In genomic region chr4:139019413-139019812, GRCm38 (mm10) we compare ENCODE assay signal across 14 mouse cellular contexts. TPM values are rescaled to one million over a fixed set of nuclear protein-coding genes. Genes with fewer than 3 reads are reported as not detected.
A peak's percentile ranks its signal among the peaks of the same experiment; 100 is the strongest.
DNase-seq lines count a peak whose midpoint lies in the region; ATAC-seq lines count a peak whose summit lies in the region.
"Had no signal": no experiment of that assay in that cellular context is flagged by ENCODE, and none has a peak within 500 bp of the region (broad histone marks: within the 10 kb centered on the region; RNA-seq: fewer than 3 reads in every experiment).

No protein-coding gene starts in this region.

- no peak for ATAC-seq in neural tube, embryonic 11.5 days (ENCODE audit: insufficient read depth, low FRiP score, low TSS enrichment)
- peak; percentile 76 for ATAC-seq in liver, embryonic 15.5 days (ENCODE audit: insufficient read depth)

- H3K36me3 ChIP-seq in neural tube, embryonic 11.5 days (ENCODE audit: control insufficient read depth, insufficient read depth, low read length) = no peaks in the 10 kb centered on the region
- H3K36me3 ChIP-seq in liver, embryonic 15.5 days (replicated peaks) = no peaks in the 10 kb centered on the region
- H3K36me3 ChIP-seq in embryonic facial prominence, embryonic 10.5 days (replicated peaks) = no peaks in the 10 kb centered on the region

- no peak overlapping the region for H3K4me2 ChIP-seq in neural tube, embryonic 11.5 days (ENCODE audit: low read depth)
- H3K4me2 ChIP-seq in liver, embryonic 15.5 days = no peak overlapping the region; the same call in 1 of the 2 replicates

- no peaks in the 10 kb centered on the region for H3K27me3 ChIP-seq in neural tube, embryonic 11.5 days (ENCODE audit: control insufficient read depth, insufficient read depth, low read length)
- no peaks in the 10 kb centered on the region for H3K27me3 ChIP-seq in liver, embryonic 15.5 days
- no peaks in the 10 kb centered on the region for H3K27me3 ChIP-seq in embryonic facial prominence, embryonic 10.5 days (replicated peaks; ENCODE audit: low read depth, poor library complexity, severe bottlenecking)

- 72% methylated on average over 13 of the region's 13 CpGs for WGBS in neural tube, embryonic 11.5 days
- WGBS in liver, embryonic 15.5 days (ENCODE audit: insufficient replicate concordance) = 14% methylated on average over 13 of the region's 13 CpGs
- 72% methylated on average over 13 of the region's 13 CpGs for WGBS in embryonic facial prominence, embryonic 10.5 days

- H3K4me3 ChIP-seq in neural tube, embryonic 11.5 days (ENCODE audit: low read depth, low read length) = no peak overlapping the region
- H3K4me3 ChIP-seq in liver, embryonic 15.5 days (replicated peaks) = no peak overlapping the region
- no peak overlapping the region for H3K4me3 ChIP-seq in embryonic facial prominence, embryonic 10.5 days

- H3K27ac ChIP-seq in neural tube, embryonic 11.5 days (ENCODE audit: low read depth, low read length) = no peak overlapping the region
- no peak overlapping the region for H3K27ac ChIP-seq in liver, embryonic 15.5 days (replicated peaks)
- H3K27ac ChIP-seq in embryonic facial prominence, embryonic 10.5 days (replicated peaks) = no peak overlapping the region

- no peak overlapping the region for H3K9ac ChIP-seq in neural tube, embryonic 11.5 days (ENCODE audit: low read length)
- no peak overlapping the region for H3K9ac ChIP-seq in liver, embryonic 15.5 days

- DNase-seq in adrenal gland, postnatal 14 days = peak; percentile 40
- DNase-seq in adrenal gland, postnatal 25 days = no peak
- DNase-seq in neural tube, embryonic 11.5 days (ENCODE audit: low spot score) = peak; percentile 40
- no peak for DNase-seq in neural tube, embryonic 10.5 days (ENCODE audit: extremely low spot score, low spot score)
- DNase-seq in yolk sac, embryonic 10.5 days (ENCODE audit: low spot score) = peak; percentile 88
- no peak for DNase-seq in embryonic facial prominence, embryonic 10.5 days (ENCODE audit: low spot score)
- no peak for DNase-seq in thymus, adult 18-20 months
- DNase-seq: gastrocnemius, postnatal 10 days; kidney, adult 11 months; thymus, postnatal 25 days had no signal

- H3K4me1 ChIP-seq in neural tube, embryonic 11.5 days (ENCODE audit: control insufficient read depth, insufficient read depth, low read length) = peaks cover 4% of the 10 kb centered on the region; the same call in 1 of the 2 replicates
- H3K4me1 ChIP-seq in liver, embryonic 15.5 days (replicated peaks) = peaks cover 7% of the 10 kb centered on the region
- no peaks in the 10 kb centered on the region for H3K4me1 ChIP-seq in embryonic facial prominence, embryonic 10.5 days

- no peaks in the 10 kb centered on the region for H3K9me3 ChIP-seq in neural tube, embryonic 11.5 days (ENCODE audit: control insufficient read depth, low read length)
- H3K9me3 ChIP-seq in liver, embryonic 15.5 days (replicated peaks) = no peaks in the 10 kb centered on the region
- 0 out of 2 replicates have a peak, but pooled peaks cover 4% of the 10 kb centered on the region for H3K9me3 ChIP-seq in embryonic facial prominence, embryonic 10.5 days

RNA-seq across cellular contexts. Expression of gene Tmco4, which starts 46.7 kb away (rescaled TPM):
- 14.0 and 15.8 TPM in 2 replicates for total RNA-seq in adrenal gland, postnatal 14 days (2021)
- total RNA-seq in adrenal gland, postnatal 25 days (2021) = 16.0 and 16.7 TPM in 2 replicates
- 0.78 and 1.7 TPM in 2 replicates for polyA plus RNA-seq in neural tube, embryonic 11.5 days (2014; fragmentation: Nextera tagmentation; extraction: Ambion mirVana)
- 2.9 and 3.8 TPM in 2 replicates for polyA plus RNA-seq in liver, embryonic 15.5 days (2015; fragmentation: Nextera tagmentation; extraction: Ambion mirVana)
- polyA plus RNA-seq in embryonic facial prominence, embryonic 10.5 days (2016; fragmentation: Nextera tagmentation; extraction: Ambion mirVana) = 1.1 and 1.6 TPM in 2 replicates

RNA-seq across cellular contexts. Expression of gene Rnf186, which starts 52.5 kb away (rescaled TPM):
- total RNA-seq in adrenal gland, postnatal 14 days (2021) = not detected in 2 replicates
- total RNA-seq in adrenal gland, postnatal 25 days (2021) = not detected in 2 replicates
- polyA plus RNA-seq in neural tube, embryonic 11.5 days (2014; fragmentation: Nextera tagmentation; extraction: Ambion mirVana) = not detected in 2 replicates
- 0.33 and 0.82 TPM in 2 replicates for polyA plus RNA-seq in liver, embryonic 15.5 days (2015; fragmentation: Nextera tagmentation; extraction: Ambion mirVana)
- polyA plus RNA-seq in embryonic facial prominence, embryonic 10.5 days (2016; fragmentation: Nextera tagmentation; extraction: Ambion mirVana) = not detected in 2 replicates
- total RNA-seq: gastrocnemius, postnatal 10 days; layer of hippocampus, postnatal 10 days had no signal
- polyA plus RNA-seq: cortical plate, adult 2 months; limb, embryonic 14.5 days had no signal

RNA-seq across cellular contexts. Expression of gene Htr6, which starts 56.0 kb away (rescaled TPM):
- 0.15 TPM in 1 of 2 replicates, not detected in the other for total RNA-seq in adrenal gland, postnatal 14 days (2021)
- 0.33 and 0.52 TPM in 2 replicates for total RNA-seq in adrenal gland, postnatal 25 days (2021)
- 0.11 TPM in 1 of 2 replicates, not detected in the other for polyA plus RNA-seq in neural tube, embryonic 11.5 days (2014; fragmentation: Nextera tagmentation; extraction: Ambion mirVana)
- polyA plus RNA-seq in liver, embryonic 15.5 days (2015; fragmentation: Nextera tagmentation; extraction: Ambion mirVana) = not detected in 2 replicates
- 0.23 and 0.26 TPM in 2 replicates for polyA plus RNA-seq in embryonic facial prominence, embryonic 10.5 days (2016; fragmentation: Nextera tagmentation; extraction: Ambion mirVana)
- total RNA-seq: gastrocnemius, postnatal 10 days had no signal

Comparison
In these comparisons a context has a peak if more than half of its experiments do, and no peak if none do; other contexts are left out.
1. DNase-seq: peak in adrenal gland, postnatal 14 days (single experiment), neural tube, embryonic 11.5 days (single experiment) and yolk sac, embryonic 10.5 days (single experiment); none in adrenal gland, postnatal 25 days (single experiment), neural tube, embryonic 10.5 days (single experiment), embryonic facial prominence, embryonic 10.5 days (single experiment) and thymus, adult 18-20 months (0 of 2).